Mouse (Mus musculus): ENCODE measurements around the gene Zfp81.
"Not testable (repeated sequence)": the region's sequence is repeated elsewhere in the genome, so short reads cannot be mapped to it uniquely, and the experiment has no call there.

Zfp81 gene

GRCm38 (mm10) chr17:33358411-33359384 is at the start of gene Zfp81:
TSS of gene Zfp81 (minus strand) at chr17:33358878.
- CTCF ChIA-PET, result no interaction called here

DNA sequence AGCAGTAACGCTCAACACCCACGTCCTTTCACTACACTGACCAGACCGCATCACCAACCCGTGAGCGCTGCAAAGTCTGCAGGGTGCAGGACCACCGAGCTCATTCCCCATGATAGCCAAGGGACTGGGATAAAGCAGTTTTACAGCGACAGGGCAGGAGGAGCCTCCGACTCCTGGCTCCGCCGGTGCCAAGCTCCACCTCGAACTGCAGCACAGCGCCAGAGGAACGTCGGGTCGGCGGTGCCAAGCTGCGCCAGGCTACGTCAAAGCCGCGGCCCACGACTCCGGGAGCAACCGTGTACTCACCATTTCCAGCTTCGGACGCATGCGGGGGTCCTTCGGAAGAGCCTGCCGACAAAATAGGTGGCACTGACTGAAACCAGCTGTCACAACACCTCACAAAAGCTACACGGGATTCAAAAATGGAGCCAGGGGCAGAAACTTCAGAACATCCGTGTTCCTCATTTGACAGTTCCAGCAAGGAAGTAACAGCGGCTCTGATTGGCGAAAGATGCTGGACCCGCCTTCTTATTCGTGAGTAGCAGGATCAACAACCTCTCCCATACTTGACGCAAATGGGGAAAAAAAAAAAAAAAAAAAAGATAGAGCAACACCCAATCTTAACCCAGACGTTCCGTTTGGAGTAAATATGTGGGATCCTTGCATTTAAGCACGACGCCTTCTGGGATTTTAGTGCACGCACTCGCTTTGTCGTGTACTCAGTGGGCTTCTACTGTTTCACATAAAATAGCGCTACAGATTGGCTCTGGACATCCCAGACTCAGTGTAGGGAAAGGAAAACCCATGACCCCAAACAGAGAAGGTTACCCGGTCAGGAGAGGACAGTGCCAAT is 35.7 kb upstream of the Zfp81 start, which contains the start of gene Zfp101:
Gene Zfp101 (minus strand): TSS at position 460 of the 853 bp plus-strand sequence.
- CTCF ChIA-PET, result no interaction called here

GRCm38 (mm10) chr17:33392271-33392670 is 33.6 kb upstream of the Zfp81 start:
- CTCF ChIA-PET, result no interaction called here

- CTCF ChIA-PET, result no interaction called here
These were observed 27.0 kb upstream of the Zfp81 start for GRCm38 (mm10) chr17:33385705-33386104.

- CTCF ChIA-PET, result no interaction called here
These were observed 14.1 kb upstream of the Zfp81 start for GRCm38 (mm10) chr17:33372795-33373194.

DNA sequence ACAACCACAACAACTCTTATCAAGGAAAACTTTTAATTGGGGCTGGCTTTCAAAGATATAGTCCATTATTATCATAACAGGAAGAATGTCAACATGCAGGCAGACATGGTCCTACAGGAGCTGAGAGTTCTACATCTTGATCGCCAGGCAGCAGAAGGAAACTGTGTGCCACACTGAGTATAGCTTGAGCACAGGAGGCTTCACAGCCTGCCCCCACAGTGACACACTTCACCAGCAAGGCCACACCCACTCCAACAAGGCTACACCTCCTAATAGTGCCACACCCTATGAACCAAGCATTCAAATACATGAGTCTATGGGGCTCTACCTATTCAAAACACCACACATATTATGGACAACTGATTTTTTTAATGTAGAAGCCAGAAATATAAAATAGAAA is 5.7 kb downstream of the Zfp81 start:
- CTCF ChIA-PET, result no interaction called here

GRCm38 (mm10) chr17:33289876-33290149 is 68.9 kb downstream of the Zfp81 start:
- CTCF ChIA-PET, result not testable (repeated sequence)

DNA sequence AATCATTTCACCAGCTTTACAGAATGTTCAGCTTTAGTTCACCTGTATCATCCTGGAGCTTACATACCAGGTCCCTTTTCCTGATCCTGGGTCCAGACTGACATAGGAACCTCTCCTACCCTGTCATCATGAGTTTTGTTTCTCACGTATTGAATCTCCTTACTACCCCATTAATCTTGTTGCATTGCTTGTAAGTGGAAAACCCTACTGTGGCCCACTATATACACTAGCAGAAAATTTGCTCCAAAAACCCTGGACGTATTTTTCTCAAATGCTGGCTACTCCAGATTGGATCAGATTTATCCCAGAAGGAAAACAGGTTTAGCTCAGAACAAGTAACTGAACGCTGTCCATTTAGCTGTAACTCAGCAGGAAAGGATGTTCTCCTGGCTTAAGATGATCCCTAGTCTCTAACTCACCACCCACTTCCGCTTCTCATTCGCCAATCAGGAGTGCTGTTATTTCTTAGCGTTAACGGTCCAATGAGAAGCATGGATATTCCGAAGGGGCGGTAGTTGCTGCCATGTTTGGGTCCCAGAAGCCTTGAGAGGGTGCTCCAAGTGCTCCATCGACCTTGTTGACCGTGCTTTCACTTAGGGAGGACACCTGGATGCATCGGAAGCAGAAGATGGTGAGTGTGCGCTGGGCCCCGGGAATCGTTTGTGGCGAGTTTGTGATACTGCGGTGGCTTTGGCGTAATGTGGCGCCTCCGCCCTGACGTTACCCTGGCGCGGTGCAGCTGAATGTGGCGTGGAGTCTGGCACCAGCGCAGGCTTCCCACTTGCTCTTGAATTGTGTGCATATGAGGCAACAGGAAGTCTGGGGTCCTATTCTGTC is 69.4 kb downstream of the Zfp81 start, which contains the start of gene Zfp955b:
Gene Zfp955b (plus strand): TSS at position 506 of the 837 bp plus-strand sequence.
- CTCF ChIA-PET, result not testable (repeated sequence)
